Mouse (Mus musculus): ENCODE measurements around the gene Gm21983. TPM values are rescaled to one million over a fixed set of nuclear protein-coding genes. Genes with fewer than 3 reads are reported as not detected.

Gm21983 gene
- total RNA-seq, 4 experiments from 2014 or later: not detected

- DNase-seq (ENCODE audit: low spot score in 2 of 2): no peak
Measured at GRCm38 (mm10) chr7:27161744-27162143, 19.1 kb downstream of the Gm21983 start.

GRCm38 (mm10) chr7:27160921-27161320 is 20.0 kb downstream of the Gm21983 start:
- DNase-seq (ENCODE audit: low spot score in 2 of 2): no peak

- DNase-seq (ENCODE audit: low spot score in 2 of 2): peak; percentile 84
Measured at GRCm38 (mm10) chr7:27159882-27160281, 21.0 kb downstream of the Gm21983 start.

- DNase-seq (ENCODE audit: low spot score in 2 of 2): no peak
Measured at GRCm38 (mm10) chr7:27159256-27159655, 21.6 kb downstream of the Gm21983 start.

GRCm38 (mm10) chr7:27158171-27158570 is 22.7 kb downstream of the Gm21983 start:
- DNase-seq (ENCODE audit: low spot score in 2 of 2): no peak

DNA sequence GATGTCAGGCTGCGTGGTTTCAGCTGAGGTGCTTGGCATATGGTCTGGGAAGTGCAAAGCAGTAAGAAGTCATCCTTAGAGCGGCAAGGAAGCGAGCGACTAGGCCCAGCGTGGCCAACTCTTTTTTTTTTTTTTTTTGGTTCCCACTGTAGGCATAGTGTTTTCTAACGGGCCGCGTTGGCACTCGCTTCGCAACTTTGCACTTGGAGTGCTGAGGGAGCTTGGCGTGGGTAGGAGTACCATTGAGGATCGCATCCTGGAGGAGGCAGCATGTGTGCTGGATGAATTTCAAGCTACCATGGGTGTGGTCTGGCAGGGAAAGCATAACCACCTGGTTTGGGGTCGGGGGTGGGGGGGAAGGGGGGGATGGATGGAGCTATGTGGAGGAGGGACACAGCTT is 24.9 kb downstream of the Gm21983 start:
- DNase-seq (ENCODE audit: low spot score in 2 of 2): no peak

DNA sequence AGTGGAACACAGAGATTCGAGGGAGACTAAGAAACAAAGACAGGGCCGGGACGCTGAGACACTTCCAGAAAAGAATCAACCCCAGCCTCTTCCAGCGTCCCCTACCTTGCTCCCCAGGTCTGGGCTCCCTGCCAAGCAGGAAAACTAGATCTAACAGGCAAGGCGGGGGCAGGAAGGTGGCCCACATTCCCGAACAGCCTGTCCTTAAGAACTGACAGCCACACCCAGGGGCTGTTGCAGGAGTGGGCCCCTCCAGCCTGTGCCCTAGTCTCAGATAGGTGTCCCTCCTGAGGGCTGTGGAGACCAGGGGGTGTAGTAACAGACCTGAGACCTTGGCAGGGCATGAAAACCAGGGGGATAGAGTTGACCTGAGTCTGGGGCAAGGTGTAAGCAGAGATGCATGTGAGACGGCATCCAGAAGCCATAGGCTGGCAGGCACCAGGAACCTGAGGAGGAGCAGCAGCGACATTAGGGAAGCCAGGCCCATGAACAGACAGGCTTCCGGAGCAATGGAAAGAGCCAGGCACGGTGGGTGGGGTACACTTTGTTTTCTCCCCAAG is 27.6 kb downstream of the Gm21983 start, which contains the start of gene Cyp2t4:
TSS of gene Cyp2t4 (plus strand) at position 510 of the 560 bp plus-strand sequence.
- no peak for DNase-seq (ENCODE audit: low spot score in 2 of 2)

- DNase-seq (ENCODE audit: low spot score in 2 of 2): no peak
Measured at GRCm38 (mm10) chr7:27136410-27136996, 44.4 kb downstream of the Gm21983 start.

DNA sequence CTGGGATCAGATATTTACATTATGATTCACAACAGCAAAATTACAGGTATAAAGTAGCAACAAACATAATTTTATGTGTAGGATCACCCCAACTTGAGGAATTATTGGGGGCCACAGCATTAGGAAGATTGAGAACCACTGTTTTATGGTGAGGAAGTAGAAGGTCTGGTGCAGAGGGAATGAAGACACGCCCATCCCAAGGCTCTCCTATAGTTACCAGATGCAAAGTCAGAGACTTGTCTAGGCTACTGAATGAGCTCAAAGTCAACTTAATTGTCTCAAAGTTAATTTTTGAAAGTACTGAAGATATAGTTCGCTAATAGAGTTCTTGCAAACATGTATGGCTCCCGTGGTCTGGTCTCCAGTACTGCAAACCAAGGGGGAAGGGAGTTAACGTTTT is 47.1 kb downstream of the Gm21983 start:
- DNase-seq (ENCODE audit: low spot score in 2 of 2): no peak

- no peak for DNase-seq (ENCODE audit: low spot score in 2 of 2)
Measured at GRCm38 (mm10) chr7:27133156-27133555, 47.7 kb downstream of the Gm21983 start.

GRCm38 (mm10) chr7:27132588-27132987 is 48.3 kb downstream of the Gm21983 start:
- DNase-seq (ENCODE audit: low spot score in 2 of 2): no peak

DNA sequence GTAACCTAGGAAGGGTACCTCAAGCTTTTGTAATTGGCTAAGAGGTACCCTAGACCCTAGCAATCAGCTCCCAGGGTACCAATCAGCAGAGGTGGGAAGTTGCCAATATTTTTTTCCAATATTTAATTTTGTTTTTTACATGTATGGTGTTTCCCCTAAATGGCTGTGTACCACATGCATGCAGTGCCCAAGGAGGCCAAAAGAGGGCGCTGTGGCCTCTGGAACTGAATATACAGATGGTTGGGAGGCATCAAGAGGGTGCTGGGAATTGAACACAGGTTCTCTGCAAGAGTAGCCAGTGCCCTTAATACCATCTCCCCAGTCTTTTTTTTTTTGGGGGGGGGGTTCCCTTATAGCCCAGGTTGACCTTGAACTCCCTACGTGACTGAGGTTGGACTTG is 49.5 kb downstream of the Gm21983 start:
- no peak for DNase-seq (ENCODE audit: low spot score in 2 of 2)

DNA sequence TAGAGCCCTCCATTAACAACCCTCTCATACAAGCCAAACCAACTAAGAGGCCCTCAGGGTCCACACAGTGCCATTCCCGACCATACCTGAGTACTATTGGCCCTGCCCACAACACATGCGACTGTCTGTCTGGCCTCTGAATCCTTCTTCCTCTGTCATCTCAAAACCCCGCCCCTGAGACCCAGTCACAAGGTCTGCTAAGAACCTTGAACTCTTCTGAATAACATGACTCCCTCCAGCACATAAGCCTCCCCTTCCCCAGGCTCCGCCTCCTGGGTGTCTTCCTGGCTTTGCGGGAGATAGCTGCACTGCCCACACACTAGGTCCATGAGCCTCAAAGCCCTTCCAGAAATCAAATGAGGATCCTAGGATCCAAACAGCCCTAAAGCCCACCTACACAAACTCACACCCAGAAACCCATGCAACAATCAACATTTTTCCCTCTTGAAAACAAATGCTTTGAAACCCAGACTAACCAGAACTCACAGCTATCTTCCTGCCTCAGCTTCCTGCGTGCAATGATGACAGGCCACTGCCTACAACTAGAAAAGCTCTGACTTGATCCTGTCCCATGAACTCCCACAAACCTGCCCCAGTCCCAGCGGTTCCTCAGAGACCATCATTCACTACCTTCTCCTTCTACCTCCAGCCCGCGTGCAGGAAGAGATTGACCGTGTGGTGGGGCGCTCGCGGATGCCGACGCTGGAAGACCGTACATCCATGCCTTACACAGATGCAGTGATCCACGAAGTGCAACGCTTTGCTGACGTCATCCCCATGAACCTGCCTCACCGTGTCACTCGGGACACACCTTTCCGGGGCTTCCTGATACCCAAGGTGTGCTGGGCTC is 50.1 kb downstream of the Gm21983 start:
- no peak for DNase-seq (ENCODE audit: low spot score in 2 of 2)

DNA sequence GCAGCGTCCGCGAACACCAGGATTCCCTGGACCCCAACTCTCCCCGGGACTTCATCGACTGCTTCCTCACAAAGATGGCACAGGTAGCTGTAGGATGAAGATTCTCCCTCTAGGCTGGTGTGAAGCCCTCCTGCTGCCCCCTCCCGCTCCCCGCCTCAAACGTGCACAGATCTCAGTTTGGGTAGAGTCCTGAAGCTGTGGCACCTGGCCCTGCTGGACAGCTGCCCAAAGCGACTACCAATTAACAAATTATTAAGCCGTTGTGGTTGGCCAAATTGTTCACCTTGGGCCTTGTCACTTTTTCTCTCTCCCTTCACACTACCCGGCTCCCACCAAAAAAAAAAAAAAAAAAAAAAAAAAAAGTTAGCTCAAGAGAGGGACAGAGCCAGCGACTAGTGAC is 51.1 kb downstream of the Gm21983 start:
- DNase-seq (ENCODE audit: low spot score in 2 of 2): no peak

DNA sequence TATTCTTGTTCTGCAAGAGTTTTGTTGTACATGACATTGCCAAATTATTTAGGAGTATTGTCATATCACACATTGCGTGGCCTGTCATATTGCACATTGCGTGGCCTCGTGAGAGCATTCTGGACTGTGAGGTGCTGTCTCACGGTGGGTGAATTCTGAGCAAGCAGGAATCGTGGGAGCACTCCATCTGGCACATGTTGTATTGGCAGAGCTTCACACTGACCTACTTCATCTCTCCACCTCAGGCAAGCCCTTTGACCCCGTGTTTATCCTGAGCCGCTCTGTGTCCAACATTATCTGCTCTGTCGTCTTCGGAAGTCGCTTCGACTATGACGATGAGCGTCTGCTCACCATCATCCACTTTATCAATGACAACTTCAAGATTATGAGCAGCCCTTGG is 51.9 kb downstream of the Gm21983 start:
- no peak for DNase-seq (ENCODE audit: low spot score in 2 of 2)

DNA sequence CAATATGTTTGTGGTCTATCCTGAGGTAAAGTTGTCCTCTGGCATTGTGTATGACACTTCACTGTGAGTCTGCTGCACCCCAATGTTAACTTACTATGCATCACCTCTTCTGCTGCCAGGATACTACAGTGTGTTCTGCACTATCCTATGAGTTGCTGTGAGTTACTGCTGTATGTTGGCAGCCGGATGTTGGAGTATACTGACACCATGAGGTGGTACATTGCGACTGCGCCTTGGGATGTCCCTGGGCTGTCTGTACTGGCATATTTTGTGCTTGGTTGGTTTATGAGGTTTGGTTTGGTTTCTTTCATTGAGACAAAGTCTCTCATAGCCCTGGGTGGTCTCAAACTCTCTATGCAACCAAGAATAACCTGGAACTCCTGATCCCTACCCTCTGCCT is 52.7 kb downstream of the Gm21983 start:
- no peak for DNase-seq (ENCODE audit: low spot score in 2 of 2)

DNA sequence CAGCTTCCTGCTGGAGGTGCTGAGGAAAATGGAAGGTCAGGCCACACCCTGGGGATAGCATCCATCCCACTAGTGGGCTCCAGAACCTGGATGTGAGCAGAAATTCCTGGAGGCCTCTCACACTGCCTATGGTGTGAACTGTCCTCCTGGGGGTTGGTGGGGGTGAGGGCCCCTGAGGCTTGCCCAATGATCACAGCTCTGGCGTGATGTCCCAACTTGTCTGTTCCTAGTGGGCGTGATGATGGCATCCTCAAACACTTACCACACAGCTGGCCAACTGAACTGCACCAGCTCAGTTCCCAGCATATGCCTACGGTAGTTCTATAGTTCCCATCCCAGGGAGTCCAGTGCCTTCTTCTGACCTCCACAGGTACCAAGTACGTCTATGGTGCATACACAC is 55.9 kb downstream of the Gm21983 start:
- DNase-seq (ENCODE audit: low spot score in 2 of 2): no peak

- DNase-seq (ENCODE audit: low spot score in 2 of 2): no peak
Measured at GRCm38 (mm10) chr7:27124305-27124832, 56.5 kb downstream of the Gm21983 start.

GRCm38 (mm10) chr7:27119676-27120075 is 61.2 kb downstream of the Gm21983 start, which contains the start of gene Cyp2f2:
Cyp2f2 (plus strand) TSS chr7:27119909.
- DNase-seq (ENCODE audit: low spot score in 2 of 2): no peak

All from gastrocnemius, adult 8-10 months (tissue).